Mouse (Mus musculus) CH12.LX (cell line): ENCODE measurements around the gene Mink1. TPM values are rescaled to one million over a fixed set of nuclear protein-coding genes. Genes with fewer than 3 reads are reported as not detected.
A peak's percentile ranks its signal among the peaks of the same experiment; 100 is the strongest.

Experiments
- DNase-seq: peaks from one replicate; pipeline ENCODE4 v3.0.0-alpha.2; 2013; ENCODE audit errors: extremely low read depth
- H3K27ac ChIP-seq: 2 replicates; pipeline ENCODE4 v1.5.1; 2012; ENCODE audit warnings: low read depth, mild to moderate bottlenecking, control low read depth, moderate library complexity; ENCODE audit not compliant: insufficient read depth
- H3K27me3 ChIP-seq: replicated peaks from 2 replicates; pipeline ENCODE3; 2012; ENCODE audit warnings: inconsistent platforms
- H3K36me3 ChIP-seq, 2 experiments: replicated peaks in 1 of 2; 2 replicates each; pipeline versions ENCODE3 to v1.6.1; 2012; ENCODE audit warnings: inconsistent platforms in 1 of 2, low read length in 1 of 2, mild to moderate bottlenecking in 1 of 2, mixed read lengths in 1 of 2, moderate library complexity in 1 of 2; ENCODE audit not compliant: control insufficient read depth in 1 of 2, insufficient read depth in 1 of 2
- H3K4me1 ChIP-seq, 2 experiments: 2 replicates each; pipeline ENCODE4 v1.6.1; 2012; ENCODE audit warnings: inconsistent platforms in 1 of 2, moderate library complexity in 1 of 2; ENCODE audit not compliant: insufficient read depth in 2 of 2, control insufficient read depth in 1 of 2
- H3K4me2 ChIP-seq: 2 replicates; pipeline ENCODE4 v1.6.1; 2012; ENCODE audit warnings: low read depth, mild to moderate bottlenecking, control low read depth; ENCODE audit not compliant: poor library complexity, insufficient read depth, severe bottlenecking
- H3K4me3 ChIP-seq, 3 experiments: fragments of 150-350 bp in 1 of 3; sonication (generic) in 1 of 3; replicated peaks in 1 of 3; 2 replicates each; pipeline versions ENCODE3 to v1.5.1; 2011 to 2012; ENCODE audit warnings: low read depth in 2 of 3, low read length in 2 of 3, mild to moderate bottlenecking in 2 of 3, moderate library complexity in 2 of 3, control low read depth in 1 of 3, improper control_type of control experiment in 1 of 3, inconsistent platforms in 1 of 3, mixed read lengths in 1 of 3; ENCODE audit not compliant: poor library complexity in 1 of 3
- H3K79me2 ChIP-seq: replicated peaks from 2 replicates; pipeline ENCODE4 v1.6.1; 2012; ENCODE audit warnings: mild to moderate bottlenecking, moderate library complexity; ENCODE audit not compliant: control insufficient read depth, poor library complexity, insufficient read depth, severe bottlenecking; ENCODE audit errors: extremely low read depth
- H3K9ac ChIP-seq: 2 replicates; pipeline ENCODE4 v1.6.1; 2012; ENCODE audit warnings: low read depth, mild to moderate bottlenecking, control low read depth, moderate library complexity; ENCODE audit not compliant: insufficient read depth
- H3K9me3 ChIP-seq: replicated peaks from 2 replicates; pipeline ENCODE3; 2012; ENCODE audit warnings: low read length, inconsistent platforms, mixed read lengths
- BHLHE40 ChIP-seq: IDR thresholded peaks from 2 replicates; pipeline ENCODE4 v1.6.1; 2011; ENCODE audit warnings: mild to moderate bottlenecking, low read depth, low read length, improper control_type of control experiment
- CHD2 ChIP-seq: IDR thresholded peaks from 2 replicates; pipeline ENCODE4 v1.6.1; 2011; ENCODE audit warnings: low read length, improper control_type of control experiment
- CTCF ChIP-seq, 2 experiments: IDR thresholded peaks in 1 of 2; conservative IDR thresholded peaks in 1 of 2; 2 replicates each; pipeline ENCODE4 v1.5.1; 2011 to 2012; ENCODE audit warnings: low read depth in 2 of 2, low read length in 2 of 2, improper control_type of control experiment in 1 of 2, inconsistent platforms in 1 of 2, mild to moderate bottlenecking in 1 of 2, moderate library complexity in 1 of 2
- ELF1 ChIP-seq: IDR thresholded peaks from 2 replicates; pipeline ENCODE4 v1.6.1; 2014; ENCODE audit warnings: low read depth, mild to moderate bottlenecking, inconsistent platforms, low read length, improper control_type of control experiment
- GABPA ChIP-seq: IDR thresholded peaks from 2 replicates; pipeline ENCODE4 v1.6.1; 2012; ENCODE audit warnings: low read depth, low read length, improper control_type of control experiment, inconsistent platforms; ENCODE audit not compliant: insufficient replicate concordance
- HCFC1 ChIP-seq: IDR thresholded peaks from 2 replicates; pipeline ENCODE4 v1.6.1; 2012; ENCODE audit warnings: low read depth, mild to moderate bottlenecking, inconsistent platforms, low read length, improper control_type of control experiment
- IRF4 ChIP-seq: IDR thresholded peaks from 2 replicates; pipeline ENCODE4 v1.6.1; 2014; ENCODE audit warnings: low read depth, mild to moderate bottlenecking, inconsistent platforms, low read length, improper control_type of control experiment
- JUN ChIP-seq: IDR thresholded peaks from 2 replicates; pipeline ENCODE4 v1.6.1; 2011; ENCODE audit warnings: low read depth, mild to moderate bottlenecking, low read length, improper control_type of control experiment, moderate library complexity; ENCODE audit not compliant: insufficient read depth
- KAT2A ChIP-seq: IDR thresholded peaks from 2 replicates; pipeline ENCODE4 v1.6.1; 2012; ENCODE audit warnings: low read length, improper control_type of control experiment, inconsistent platforms; ENCODE audit not compliant: insufficient replicate concordance
- MAX ChIP-seq: IDR thresholded peaks from 2 replicates; pipeline ENCODE4 v1.6.1; 2011; ENCODE audit warnings: low read length, improper control_type of control experiment
- MAZ ChIP-seq: IDR thresholded peaks from 2 replicates; pipeline ENCODE4 v1.6.1; 2012; ENCODE audit warnings: low read depth, mild to moderate bottlenecking, inconsistent platforms, low read length, improper control_type of control experiment, moderate library complexity
- MEF2A ChIP-seq: IDR thresholded peaks from 2 replicates; pipeline ENCODE4 v1.6.1; 2014; ENCODE audit warnings: low read depth, mild to moderate bottlenecking, inconsistent platforms, low read length, improper control_type of control experiment, borderline replicate concordance
- MYC ChIP-seq: IDR thresholded peaks from 2 replicates; pipeline ENCODE4 v1.6.1; 2011; ENCODE audit warnings: low read depth, mild to moderate bottlenecking, improper control_type of control experiment, low read length
- NELFE ChIP-seq: IDR thresholded peaks from 2 replicates; pipeline ENCODE4 v1.6.1; 2011; ENCODE audit warnings: low read depth, low read length, improper control_type of control experiment
- PAX5 ChIP-seq: IDR thresholded peaks from 2 replicates; pipeline ENCODE4 v1.6.1; 2012; ENCODE audit warnings: low read length, inconsistent platforms, mixed read lengths
- POLR2A ChIP-seq: IDR thresholded peaks from 2 replicates; pipeline ENCODE4 v1.6.1; 2011; ENCODE audit warnings: low read depth, mild to moderate bottlenecking, improper control_type of control experiment, low read length
- RAD21 ChIP-seq: IDR thresholded peaks from 2 replicates; pipeline ENCODE4 v1.6.1; 2011; ENCODE audit warnings: low read depth, mild to moderate bottlenecking, low read length, improper control_type of control experiment, moderate library complexity
- RCOR1 ChIP-seq: conservative IDR thresholded peaks from 2 replicates; pipeline ENCODE4 v1.6.1; 2012; ENCODE audit warnings: low read depth, mild to moderate bottlenecking, inconsistent platforms, low read length, improper control_type of control experiment
- SIN3A ChIP-seq: IDR thresholded peaks from 2 replicates; pipeline ENCODE4 v1.6.1; 2012; ENCODE audit warnings: low read length, improper control_type of control experiment, inconsistent platforms
- SMC3 ChIP-seq: IDR thresholded peaks from 2 replicates; pipeline ENCODE4 v1.6.1; 2011; ENCODE audit warnings: low read depth, low read length, improper control_type of control experiment
- TBP ChIP-seq: conservative IDR thresholded peaks from 2 replicates; pipeline ENCODE4 v1.6.1; 2011; ENCODE audit warnings: low read depth, low read length, improper control_type of control experiment
- TCF12 ChIP-seq: IDR thresholded peaks from 2 replicates; pipeline ENCODE4 v1.6.1; 2014; ENCODE audit warnings: low read depth, mild to moderate bottlenecking, inconsistent platforms, low read length, improper control_type of control experiment
- UBTF ChIP-seq: IDR thresholded peaks from 2 replicates; pipeline ENCODE4 v1.6.1; 2012; ENCODE audit warnings: low read depth, mild to moderate bottlenecking, inconsistent platforms, low read length, improper control_type of control experiment, moderate library complexity
- ZC3H11A ChIP-seq: IDR thresholded peaks from 2 replicates; pipeline ENCODE4 v1.6.1; 2012; ENCODE audit warnings: low read depth, mild to moderate bottlenecking, inconsistent platforms, low read length, improper control_type of control experiment
- ZMIZ1 ChIP-seq: IDR thresholded peaks from 2 replicates; pipeline ENCODE4 v1.6.1; 2012; ENCODE audit warnings: low read depth, mild to moderate bottlenecking, inconsistent platforms, low read length, improper control_type of control experiment
- ZNF384 ChIP-seq: IDR thresholded peaks from 2 replicates; pipeline ENCODE4 v1.6.1; 2012; ENCODE audit warnings: low read depth, low read length, improper control_type of control experiment, inconsistent platforms
- dilution Hi-C: fragments of 300-500 bp; cut with MboI; formaldehyde crosslinking; loops from 2 replicates; pipeline ENCODE4 v1.14.3; 2020; ENCODE audit warnings: low sequenced_read_pairs; ENCODE audit not compliant: extremely low pct_unique_long_range_greater_than_20kb, extremely low pct_ligation_motif_present
- in situ Hi-C: fragments of 300-500 bp; cut with MboI; formaldehyde crosslinking; loops from 3 replicates; pipeline ENCODE4 v1.14.3; 2019; ENCODE audit warnings: low sequenced_read_pairs, low pct_ligation_motif_present, low pct_unique_long_range_greater_than_20kb, mixed read lengths
- polyA plus RNA-seq: library from polyadenylated mRNA; unstranded; fragments of >175 nt; gene quantifications from 2 replicates; pipeline ENCODE4 v1.2.1, GENCODE M21; 2012; ENCODE audit warnings: low read depth; ENCODE audit not compliant: insufficient read length
- total RNA-seq, 2 experiments: library from RNA; depleted of rRNA; stranded (reverse); fragments of 300-350 nt in 1 of 2; fragments of >200 nt in 1 of 2; gene quantifications; 2 replicates each; pipeline ENCODE4 v1.2.3; 2012 to 2014

Gene Mink1
- total and polyA plus RNA-seq, 3 experiments, result 15.0 to 79.8 (median 31.2) TPM

GRCm38 (mm10) chr11:70598451-70598953 is 35.8 kb downstream of the Mink1 start (continued):
- peak; percentile 68 for TF ChIP-seq MYC
- TF ChIP-seq CHD2, result peak; percentile 35; the same call in 1 of the 2 replicates
- peak; percentile 95 for TF ChIP-seq BHLHE40

- Histone ChIP-seq H3K9ac (no peak overlapping the region), H3K4me3 (no peak overlapping the region), H3K27me3 (no peaks in the 10 kb centered on the region), H3K4me2 (no peak overlapping the region), H3K9me3 (no peaks in the 10 kb centered on the region), H3K36me3 (peaks cover 80 to 96% of the 10 kb centered on the region in 2 experiments), H3K79me2 (no peaks in the 10 kb centered on the region), H3K27ac (no peak overlapping the region), H3K4me1 (peaks cover 0 to 18% of the 10 kb centered on the region in 2 experiments; a peak in 3 of 4 replicates)
- dilution Hi-C loops (no loop called here), in situ Hi-C loops (loop anchor here (5.0 to 25.0 kb wide), 2 partner anchors 88 to 368 kb away; partner anchors contain the start of genes 0610010K14Rik, Bcl6b, Gltpd2 and Gm21988)
- 0 out of 2 replicates have a peak, but pooled peaks have one; percentile 12 for TF ChIP-seq MAX
- TF ChIP-seq UBTF, result no peak
- peak; percentile 76 for TF ChIP-seq MYC
- TF ChIP-seq NELFE, result peak; percentile 66; the same call in 1 of the 2 replicates
- TF ChIP-seq ZNF384, result peak; percentile 45; the same call in 1 of the 2 replicates
- peak; percentile 97 to 99 for TF ChIP-seq CTCF (conservative IDR thresholded peaks at IDR 0.05 in 1 of 2, IDR thresholded peaks at IDR 0.05 in 1 of 2; ENCODE audit: low read depth in 2 of 2, low read length in 2 of 2)
- peak; percentile 63 for TF ChIP-seq IRF4
- peak; percentile 99 for TF ChIP-seq SMC3
- TF ChIP-seq ZC3H11A, result peak; percentile 95
- TF ChIP-seq RAD21, result no peak; the same call in none of the 2 replicates
- TF ChIP-seq ELF1, result no peak
- TF ChIP-seq ZMIZ1, result no peak
- TF ChIP-seq HCFC1, result no peak
- peak; percentile 29; the same call in 1 of the 2 replicates for TF ChIP-seq MEF2A
- peak; percentile 84 for DNase-seq
These were observed 42.4 kb downstream of the Mink1 start for GRCm38 (mm10) chr11:70605024-70605566.

DNA sequence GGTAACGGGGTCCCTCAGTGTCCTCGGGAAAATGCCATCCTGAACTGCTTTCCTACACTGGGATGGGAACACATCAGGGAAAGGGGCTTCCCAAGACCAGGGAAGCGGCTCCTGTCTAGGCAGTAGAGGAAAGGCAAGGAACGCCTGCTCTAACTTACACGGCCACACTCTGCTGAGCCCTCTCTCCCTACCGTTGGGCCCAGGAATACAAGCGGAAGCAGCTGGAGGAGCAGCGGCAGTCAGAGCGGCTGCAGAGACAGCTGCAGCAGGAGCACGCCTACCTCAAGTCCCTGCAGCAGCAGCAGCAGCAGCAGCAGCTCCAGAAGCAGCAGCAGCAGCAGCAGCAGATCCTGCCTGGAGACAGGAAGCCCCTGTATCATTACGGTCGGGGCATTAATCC is 44.0 kb downstream of the Mink1 start:
- H3K27me3 ChIP-seq, result no peaks in the 10 kb centered on the region
- no peak overlapping the region for H3K4me2 ChIP-seq
- H3K27ac ChIP-seq, result no peak overlapping the region
- no peak for DNase-seq
- H3K9me3 ChIP-seq, result no peaks in the 10 kb centered on the region
- in situ Hi-C loops (loop anchor here (5.0 to 25.0 kb wide), 2 partner anchors 89 to 369 kb away; partner anchors contain the start of genes 0610010K14Rik, Bcl6b, Gltpd2 and Gm21988), dilution Hi-C loops (no loop called here)
- no peak overlapping the region for H3K9ac ChIP-seq
- no peaks in the 10 kb centered on the region for H3K79me2 ChIP-seq
- H3K36me3 ChIP-seq, result peaks cover 89 to 100% of the 10 kb centered on the region in 2 experiments
- no peak overlapping the region for H3K4me3 ChIP-seq
- no peak for TF ChIP-seq GABPA
- no peak for TF ChIP-seq KAT2A
- TF ChIP-seq PAX5, result no peak
- TF ChIP-seq SMC3, result no peak
- TF ChIP-seq HCFC1, result no peak
- no peak for TF ChIP-seq RCOR1
- no peak for TF ChIP-seq UBTF
- no peak for TF ChIP-seq MAX
- no peak for TF ChIP-seq JUN
- TF ChIP-seq POLR2A, result no peak
- no peak for TF ChIP-seq ELF1
- TF ChIP-seq ZC3H11A, result no peak
- no peak for TF ChIP-seq TCF12
- no peak for TF ChIP-seq SIN3A
- TF ChIP-seq MAZ, result no peak
- no peak for TF ChIP-seq TBP
- TF ChIP-seq, all 38 proteins: peak for 0
- H3K4me1 ChIP-seq, result peaks cover 0 to 5% of the 10 kb centered on the region in 2 experiments; a peak in 2 of 4 replicates
